Mouse (Mus musculus) mature B cell (primary cell): ENCODE measurements around the gene Olfr1045.
"Not testable (repeated sequence)": the region's sequence is repeated elsewhere in the genome, so short reads cannot be mapped to it uniquely, and the experiment has no call there.

Experiments used
- in situ Hi-C: fragments of 300-500 bp; cut with MboI; formaldehyde crosslinking; loops from 2 replicates; pipeline ENCODE4 v1.14.3; 2019

The Olfr1045 gene

DNA sequence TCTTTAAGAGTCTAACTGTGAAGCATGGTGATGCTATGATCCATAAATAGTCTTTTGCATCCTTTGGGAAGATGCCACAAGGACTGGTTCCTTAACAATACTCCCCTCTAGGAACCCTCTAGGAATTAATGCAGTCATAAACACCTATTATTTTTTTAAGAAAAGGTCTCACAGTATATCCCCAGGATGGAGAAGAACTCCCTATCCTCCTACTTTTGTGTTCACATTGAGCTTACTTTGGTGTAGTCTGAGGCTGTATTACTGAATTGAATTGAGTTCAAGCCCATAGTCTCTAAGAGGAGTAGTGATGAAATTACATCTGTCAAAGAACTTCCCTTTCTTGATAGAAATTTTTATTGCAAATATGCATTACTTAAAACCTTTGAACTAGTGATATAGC, at the start of gene Olfr1045:
Gene Olfr1045, minus strand, starts transcription at position 101 of the 400 bp plus-strand sequence.
- in situ Hi-C loops, result no loop called here

GRCm38 (mm10) chr2:86240189-86240588, 37.4 kb upstream of the Olfr1045 start, which contains the start of gene Olfr1048:
Olfr1048 (minus strand) TSS chr2:86240289.
- in situ Hi-C loops, result no loop called here

GRCm38 (mm10) chr2:86231301-86231700, 28.5 kb upstream of the Olfr1045 start, which contains the start of gene Olfr1047:
Olfr1047 (minus strand) TSS chr2:86231401.
- in situ Hi-C loops, result no loop called here

- in situ Hi-C loops, result no loop called here
Measured at GRCm38 (mm10) chr2:86219214-86219613, 16.4 kb upstream of the Olfr1045 start, which contains the start of gene Olfr1046. Olfr1046 (minus strand) TSS chr2:86219314.

DNA sequence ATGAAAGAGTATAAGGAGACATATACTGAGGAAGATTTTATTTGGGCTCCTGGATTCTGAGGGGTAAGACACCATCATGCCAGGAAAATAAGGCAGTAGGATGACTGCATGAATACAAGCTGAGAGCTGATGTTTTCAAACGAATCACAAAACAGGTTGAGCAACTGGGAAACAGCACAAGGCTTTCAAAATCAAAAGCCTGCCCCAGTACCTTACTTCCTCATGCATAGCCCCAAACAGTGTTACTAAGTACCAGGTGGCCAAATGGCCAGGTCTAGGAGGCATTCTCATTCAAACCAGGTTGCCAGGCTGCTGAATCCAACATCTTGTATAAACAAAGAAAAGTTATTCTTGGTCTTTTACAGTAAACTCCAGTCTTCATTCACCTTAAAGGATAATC, 6.9 kb downstream of the Olfr1045 start:
- in situ Hi-C loops, result no loop called here

GRCm38 (mm10) chr2:86185583-86185982, 17.2 kb downstream of the Olfr1045 start, which contains the start of gene Olfr52:
Olfr52 (minus strand) TSS chr2:86185683.
- in situ Hi-C loops, result no loop called here

DNA sequence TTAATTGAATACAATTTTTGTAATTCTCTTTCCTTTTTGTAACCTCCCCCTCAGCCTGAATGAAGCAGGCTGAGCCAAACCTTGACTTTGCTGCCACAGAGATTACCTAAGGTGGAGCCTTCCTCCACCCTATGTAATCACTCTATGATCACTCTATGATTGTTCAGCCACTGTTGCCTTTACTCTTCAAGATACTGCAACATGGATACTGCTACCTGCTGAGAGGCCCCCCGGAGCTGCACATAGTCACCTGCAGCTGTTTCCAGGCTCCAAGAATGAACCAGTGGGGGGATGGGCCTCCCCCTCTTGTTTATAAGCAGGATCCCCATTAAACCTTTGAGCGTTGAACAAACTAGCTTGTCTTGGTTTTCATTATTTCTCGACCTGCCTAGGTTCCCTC, 22.9 kb downstream of the Olfr1045 start:
- in situ Hi-C loops, result no loop called here

DNA sequence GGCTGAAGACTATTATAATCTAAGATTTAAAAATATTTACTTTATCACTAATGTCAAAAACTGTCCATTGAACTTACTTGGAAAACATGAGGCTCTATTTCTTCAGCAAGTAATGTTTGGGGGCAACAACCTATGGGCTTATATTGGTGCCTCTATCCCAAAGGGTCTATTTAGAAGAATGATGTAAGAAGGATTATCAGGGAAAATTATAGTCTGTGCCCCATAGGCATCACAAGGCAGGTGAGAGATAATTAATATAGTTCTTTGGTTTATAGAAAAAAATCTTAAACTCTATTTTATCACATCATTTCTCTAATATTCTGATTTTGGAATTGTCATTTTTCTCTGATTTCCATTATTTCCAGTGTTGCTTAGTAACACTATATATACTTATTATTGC, 25.1 kb downstream of the Olfr1045 start, which contains the start of gene Olfr1044:
Gene Olfr1044, minus strand, starts transcription at position 101 of the 400 bp plus-strand sequence.
- in situ Hi-C loops, result no loop called here

- in situ Hi-C loops, result not testable (repeated sequence)
Measured at GRCm38 (mm10) chr2:86175422-86175821, 27.4 kb downstream of the Olfr1045 start.

GRCm38 (mm10) chr2:86167422-86167821, 35.4 kb downstream of the Olfr1045 start, which contains the start of gene Olfr1043:
Olfr1043 (minus strand) TSS chr2:86167522.
- in situ Hi-C loops, result no loop called here

DNA sequence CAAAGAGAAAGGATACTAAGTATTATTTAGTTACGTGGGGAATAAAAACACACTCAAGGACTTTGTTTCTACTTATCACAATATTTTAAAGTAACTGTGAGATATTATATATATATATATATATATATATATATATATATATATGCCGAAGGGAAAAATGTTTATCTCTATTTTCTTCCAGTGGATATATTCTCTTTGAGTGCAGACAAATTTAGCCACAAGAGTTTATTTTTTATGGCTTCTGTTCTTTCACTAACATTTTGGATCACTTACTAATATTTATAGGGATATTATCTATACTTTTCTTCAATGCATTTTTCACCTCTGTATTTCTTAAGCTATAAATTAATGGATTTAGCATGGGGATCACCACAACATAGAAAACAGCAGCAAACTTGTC, 41.1 kb downstream of the Olfr1045 start, which contains the start of gene Olfr1042:
Gene Olfr1042, minus strand, starts transcription at position 101 of the 400 bp plus-strand sequence.
- in situ Hi-C loops, result no loop called here

DNA sequence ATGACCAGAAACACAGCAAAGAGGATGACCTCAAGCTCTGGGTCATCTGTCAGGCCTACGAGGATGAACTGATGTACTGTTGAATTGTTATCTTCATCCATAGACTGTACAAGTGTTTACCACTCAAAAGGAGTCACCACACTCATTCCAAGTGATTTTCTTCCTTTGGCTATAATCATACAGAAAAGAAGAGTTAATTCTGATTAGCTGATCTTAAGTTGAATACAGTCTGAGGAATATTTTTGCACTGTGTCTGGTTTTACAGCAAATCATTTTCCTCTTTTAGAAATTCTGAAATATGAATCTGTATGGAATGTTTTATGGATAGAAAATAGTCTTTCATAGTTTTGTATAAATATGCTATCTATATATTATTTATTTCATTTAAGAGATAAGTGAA, 56.2 kb downstream of the Olfr1045 start, which contains the start of gene Olfr1040:
Gene Olfr1040, minus strand, starts transcription at position 101 of the 400 bp plus-strand sequence.
- in situ Hi-C loops, result no loop called here
